Mouse (Mus musculus): ENCODE measurements at regions not wholly inside any gene's neighbourhood (a gene's known extent, or its start where the extent isn't known, plus 50 kb on each side); places are given as distances from the start of the nearest gene placed in this dataset.
A peak's percentile ranks its signal among the peaks of the same experiment; 100 is the strongest.

DNA sequence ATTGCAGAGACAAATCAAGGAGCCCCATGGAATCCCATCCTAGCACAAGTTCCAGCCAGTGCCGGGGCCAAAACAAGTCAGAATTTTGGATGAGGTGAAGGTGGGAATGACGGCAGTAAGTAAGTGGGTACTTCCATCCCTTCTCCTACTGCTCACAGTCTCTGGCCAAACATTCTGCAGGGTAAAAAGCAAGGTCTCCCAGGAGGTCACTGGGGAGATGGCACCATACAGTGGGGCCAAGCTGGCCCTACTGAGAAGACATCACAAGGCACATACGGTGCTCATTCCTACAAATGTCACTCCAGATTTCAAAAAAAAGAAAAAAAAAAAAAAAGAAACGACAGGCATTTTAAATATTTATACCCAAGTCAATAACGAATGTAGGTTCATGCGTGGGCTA lies 129.6 kb downstream of the Ddx11 start:
- DNase-seq (ENCODE audit: low read depth, low spot score): no peak

DNA sequence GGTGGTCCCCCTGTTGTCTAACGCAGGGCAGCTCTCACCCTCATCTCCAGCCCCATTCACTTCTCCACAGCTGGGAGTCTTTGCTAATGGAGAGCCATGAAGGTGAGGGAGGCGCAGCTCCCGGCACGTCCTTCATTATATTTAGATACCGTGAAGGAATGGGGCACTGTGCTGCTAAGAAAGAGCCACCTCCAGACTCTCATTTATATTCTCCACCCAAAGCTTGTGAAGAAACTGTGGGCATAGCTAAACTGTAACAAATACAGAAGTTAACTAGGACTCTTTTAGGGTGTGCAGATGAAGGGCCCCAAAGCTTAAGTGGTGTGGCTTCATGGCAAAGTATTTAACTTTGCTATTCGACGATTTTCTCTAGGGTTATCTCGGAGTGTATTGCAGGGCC lies 136.4 kb downstream of the Ddx11 start:
- DNase-seq (ENCODE audit: low read depth, low spot score): no peak

DNA sequence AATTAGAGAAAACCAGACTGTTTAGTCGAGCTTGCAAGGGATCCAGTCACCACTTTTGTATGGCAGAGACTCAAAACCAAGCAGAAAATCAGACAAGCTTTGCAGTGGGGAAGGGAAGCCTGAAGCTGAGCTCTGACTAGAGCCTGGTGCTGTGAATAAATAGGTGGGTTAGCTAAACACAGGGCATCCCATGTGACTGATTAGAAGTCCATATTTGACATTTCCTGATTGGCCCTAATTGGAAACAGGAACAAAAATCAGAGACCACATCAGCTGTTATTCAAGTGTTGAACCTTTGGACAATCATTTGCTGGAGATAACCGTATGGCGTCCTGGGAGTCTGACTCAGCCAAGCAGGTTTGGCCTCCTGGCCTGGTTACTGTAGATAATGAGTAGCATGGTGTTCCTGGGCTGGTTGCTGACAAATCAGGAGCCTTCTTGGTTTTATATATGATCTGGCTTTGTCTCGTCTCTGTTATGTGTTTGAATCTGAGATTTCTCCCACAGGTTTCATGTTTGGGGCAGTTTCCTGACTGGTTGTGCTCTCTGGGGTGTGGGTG lies 139.4 kb downstream of the Ddx11 start:
- no peak for DNase-seq (ENCODE audit: low read depth, low spot score)

DNA sequence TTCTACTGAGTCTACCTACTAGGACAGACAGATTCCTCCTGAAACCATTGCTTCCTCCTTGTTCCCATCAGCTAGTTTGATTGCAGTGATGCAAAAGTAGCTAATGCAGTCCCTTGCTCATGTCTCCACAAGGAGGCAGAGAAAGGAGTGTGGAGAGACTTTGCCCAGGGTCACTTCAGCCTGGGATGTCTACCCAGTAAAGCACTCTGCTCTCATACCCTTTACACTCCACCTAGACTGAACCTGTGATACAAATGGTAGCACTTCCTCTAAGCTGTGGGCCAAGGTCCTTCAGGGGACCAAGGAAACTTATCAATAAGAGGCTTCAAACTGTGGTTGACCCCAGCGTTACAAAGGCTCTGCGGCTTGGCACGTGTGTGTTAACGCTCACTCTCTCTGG lies 140.1 kb downstream of the Ddx11 start:
- DNase-seq (ENCODE audit: low read depth, low spot score): no peak

DNA sequence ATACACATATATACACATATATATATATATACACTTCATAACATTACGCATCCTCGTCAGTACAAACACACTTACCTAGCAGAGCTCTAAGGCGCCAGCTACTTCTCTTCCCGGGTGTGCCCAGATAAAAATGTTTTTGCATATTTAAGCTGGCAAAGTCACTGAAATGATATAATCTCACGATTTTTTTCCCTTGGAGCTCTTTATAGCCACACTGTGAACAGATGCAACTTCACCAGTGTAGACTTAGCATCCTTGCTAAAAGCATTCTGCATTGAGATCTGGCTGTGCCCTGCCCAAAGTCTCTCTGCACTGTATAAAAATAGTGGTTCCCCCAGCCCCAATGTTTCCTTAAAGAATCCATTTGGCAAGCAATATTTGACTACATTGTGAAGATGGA lies 143.5 kb downstream of the Ddx11 start:
- DNase-seq (ENCODE audit: low read depth, low spot score): no peak

DNA sequence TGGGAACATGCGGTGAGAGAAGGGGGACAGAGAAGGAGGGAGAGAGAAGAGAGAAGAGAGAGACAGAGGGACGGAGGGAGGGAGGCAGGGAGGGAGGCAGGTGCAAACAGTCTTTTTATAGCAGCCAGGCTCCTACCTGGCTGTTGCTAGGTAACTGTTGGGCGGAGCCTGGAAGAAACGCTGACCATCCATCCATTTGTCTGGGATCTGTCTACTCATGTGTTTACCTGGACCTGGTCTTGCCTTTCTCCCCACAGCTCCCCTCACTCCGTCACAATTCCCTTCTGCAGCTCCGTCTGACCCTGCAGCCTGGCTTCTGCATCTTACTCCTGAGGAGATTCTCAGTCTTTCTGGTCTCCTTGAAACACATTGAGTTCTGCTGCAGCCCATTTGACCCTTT lies 144.5 kb downstream of the Ddx11 start:
- DNase-seq (ENCODE audit: low read depth, low spot score): no peak

DNA sequence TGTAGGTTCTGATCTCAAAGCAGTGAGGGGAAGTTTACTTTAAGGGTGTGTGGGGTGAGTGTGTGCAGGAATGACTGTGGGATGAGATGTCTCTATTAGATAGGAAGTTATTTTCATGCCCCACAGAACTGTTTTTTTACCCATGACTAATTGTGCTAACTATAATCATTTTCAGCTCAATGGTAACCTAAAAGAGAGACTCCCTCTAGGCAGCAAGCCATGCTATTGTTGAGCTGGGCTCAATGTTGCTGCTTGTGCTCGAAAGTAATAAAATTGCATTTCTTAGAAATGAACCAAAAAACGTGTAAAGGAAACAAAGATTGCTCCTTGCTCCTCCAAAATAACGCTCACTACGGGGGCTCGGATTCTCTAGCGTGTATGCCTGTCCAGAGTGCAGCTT lies 146.2 kb downstream of the Ddx11 start:
- no peak for DNase-seq (ENCODE audit: low read depth, low spot score)

DNA sequence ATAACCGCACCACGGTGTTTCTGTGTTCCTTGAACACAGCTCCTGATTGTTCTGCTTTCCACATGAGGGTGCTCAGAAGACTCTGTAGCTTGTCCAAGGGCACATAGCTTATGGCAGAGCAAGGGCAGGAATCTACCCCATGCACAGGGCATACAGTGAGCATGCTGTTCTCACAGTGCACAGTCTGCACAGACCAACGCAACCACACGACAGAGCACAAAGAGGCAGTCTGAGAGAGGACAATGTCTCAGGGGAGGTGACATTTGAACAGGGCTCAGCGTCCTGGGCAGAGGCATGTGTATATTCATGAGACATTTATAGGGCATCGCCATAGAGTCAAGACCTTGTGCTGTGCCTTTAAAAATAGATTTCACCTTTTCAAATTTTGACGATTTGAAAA lies 148.6 kb downstream of the Ddx11 start:
- no peak for DNase-seq (ENCODE audit: low read depth, low spot score)

DNA sequence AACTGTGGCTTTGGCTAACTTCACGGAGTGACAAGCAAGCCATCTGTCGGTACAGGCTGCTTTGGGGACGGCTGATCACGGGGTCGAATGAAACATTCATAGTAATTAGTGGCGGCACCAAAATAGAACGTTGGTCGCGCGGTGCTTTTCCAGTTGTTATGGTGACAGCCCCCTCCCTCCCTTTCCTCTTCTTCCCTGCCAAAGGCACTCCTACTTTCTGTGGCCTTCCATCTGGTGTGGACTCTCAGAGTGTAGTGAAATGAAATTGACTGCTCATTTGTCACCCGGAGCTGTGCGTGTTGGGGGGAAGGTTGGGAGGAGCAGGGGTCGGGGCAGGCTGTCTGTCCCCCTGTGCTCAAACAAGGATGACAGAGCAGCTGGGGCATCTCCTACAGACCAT lies 153.5 kb downstream of the Ddx11 start:
- DNase-seq (ENCODE audit: low read depth, low spot score): peak; percentile 15

DNA sequence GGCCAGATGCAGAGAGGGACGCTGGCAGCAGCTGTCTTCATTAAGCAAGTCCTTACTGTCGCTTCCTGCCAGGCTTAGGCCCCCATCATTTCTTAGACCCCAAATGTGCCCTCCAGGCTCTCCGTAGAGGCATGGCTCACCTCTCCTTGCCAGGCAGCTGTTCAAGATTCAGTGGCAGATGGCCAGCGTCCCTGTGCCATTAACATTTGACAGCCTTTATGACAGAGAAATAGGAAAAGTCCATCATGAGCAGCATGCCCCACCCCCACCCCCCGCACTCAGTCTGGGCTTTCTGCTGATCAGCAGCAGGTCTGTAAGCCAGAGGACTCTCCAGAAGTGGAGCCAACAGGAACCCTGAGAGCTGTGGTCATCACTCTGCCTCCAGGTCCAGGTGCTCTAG lies 154.7 kb downstream of the Ddx11 start:
- no peak for DNase-seq (ENCODE audit: low read depth, low spot score)

DNA sequence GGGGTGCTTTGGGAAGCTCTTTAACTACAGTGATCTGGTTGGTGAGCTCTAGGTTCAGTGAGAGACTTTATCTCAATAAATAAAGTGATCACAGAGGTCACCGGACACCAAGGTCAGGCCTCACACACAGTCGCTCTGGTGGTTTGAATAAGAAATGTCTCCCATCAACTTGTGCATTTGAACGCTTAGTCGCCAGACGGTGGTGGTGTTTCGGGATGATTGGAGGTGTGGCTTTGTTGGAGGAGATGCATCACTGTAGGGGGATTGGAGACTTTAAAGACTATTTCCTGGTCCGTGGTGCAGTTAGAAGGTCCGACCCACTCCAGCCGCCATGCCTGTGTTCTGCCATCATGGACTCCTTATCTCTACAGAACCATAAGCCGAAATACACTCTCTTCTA lies 162.0 kb downstream of the Ddx11 start:
- no peak for DNase-seq (ENCODE audit: low read depth, low spot score)

All from retina, adult 2 months (tissue).